Mouse (Mus musculus) forebrain, embryonic 13.5 days (tissue): ENCODE measurements at regions not wholly inside any gene's neighbourhood (a gene's known extent, or its start where the extent isn't known, plus 50 kb on each side); places are given as distances from the start of the nearest gene placed in this dataset.
A peak's percentile ranks its signal among the peaks of the same experiment; 100 is the strongest.

Experiments
- ATAC-seq: fragments of 200-750 bp; cut with Nextera tagmentation; 2 replicates; pipeline ENCODE4 v1.8.0; 2017
- H3K27ac ChIP-seq: fragments of 300-500 bp; sonication (generic); 2 replicates; pipeline ENCODE4 v1.5.1; 2015; ENCODE audit warnings: inconsistent platforms, mild to moderate bottlenecking, moderate library complexity
- H3K27me3 ChIP-seq: fragments of 300-500 bp; sonication (generic); 2 replicates; pipeline ENCODE4 v1.6.1; 2015; ENCODE audit warnings: mild to moderate bottlenecking, inconsistent platforms
- H3K36me3 ChIP-seq: fragments of 300-500 bp; sonication (generic); 2 replicates; pipeline ENCODE4 v1.6.1; 2015; ENCODE audit warnings: mild to moderate bottlenecking, inconsistent platforms; ENCODE audit not compliant: poor library complexity, severe bottlenecking
- H3K4me1 ChIP-seq: fragments of 300-500 bp; sonication (generic); 2 replicates; pipeline ENCODE4 v1.6.1; 2015; ENCODE audit warnings: inconsistent platforms
- H3K4me2 ChIP-seq: fragments of 300-500 bp; sonication (generic); 2 replicates; pipeline ENCODE4 v1.6.1; 2015; ENCODE audit warnings: inconsistent platforms, mild to moderate bottlenecking, moderate library complexity
- H3K4me3 ChIP-seq: fragments of 300-500 bp; sonication (generic); 2 replicates; pipeline ENCODE4 v1.5.1; 2015; ENCODE audit warnings: mild to moderate bottlenecking, inconsistent platforms
- H3K9ac ChIP-seq: fragments of 300-500 bp; sonication (generic); 2 replicates; pipeline ENCODE4 v1.6.1; 2015; ENCODE audit warnings: mild to moderate bottlenecking, inconsistent platforms
- H3K9me3 ChIP-seq: fragments of 300-500 bp; sonication (generic); replicated peaks from 2 replicates; pipeline ENCODE4 v1.6.1; 2016; ENCODE audit warnings: inconsistent platforms
- WGBS: fragments of 180-500 bp; shearing (Covaris S2); methylation state at CpG from one replicate; pipeline ENCODE4 v1.1.7; 2015; 5-methylcytosine and 5-hydroxymethylcytosine counted together

DNA sequence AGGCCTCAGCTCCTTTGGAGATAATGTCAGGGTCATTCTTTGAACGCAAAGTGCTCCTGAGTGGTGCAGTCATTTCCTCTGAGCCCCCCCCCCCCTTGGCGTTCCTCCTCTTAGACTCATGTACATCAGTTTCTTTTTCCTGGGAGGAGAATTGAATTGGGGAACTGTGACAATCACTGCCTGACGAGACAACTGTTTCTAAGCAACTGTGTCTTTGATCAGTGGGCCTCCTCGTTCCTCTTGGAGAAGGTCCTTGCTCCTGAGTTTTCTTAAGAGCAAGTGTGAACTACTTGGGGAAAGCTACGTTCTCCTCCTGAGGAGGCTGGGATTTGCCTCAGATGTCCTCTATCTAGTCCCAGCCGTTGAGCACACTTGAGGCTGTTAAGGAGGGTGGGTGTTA, 287.5 kb downstream of the Maf start:
- H3K27ac ChIP-seq = no peak overlapping the region
- peaks cover under 1% of the 10 kb centered on the region; the same call in 1 of the 2 replicates for H3K4me1 ChIP-seq
- H3K27me3 ChIP-seq = peaks cover 8% of the 10 kb centered on the region; the same call in 1 of the 2 replicates
- H3K36me3 ChIP-seq = no peaks in the 10 kb centered on the region
- no peaks in the 10 kb centered on the region for H3K9me3 ChIP-seq
- no peak for ATAC-seq
- H3K9ac ChIP-seq = no peak overlapping the region
- H3K4me3 ChIP-seq = no peak overlapping the region
- 50% methylated on average over 6 of the region's 6 CpGs for WGBS
- no peak overlapping the region for H3K4me2 ChIP-seq

- no peak overlapping the region for H3K4me3 ChIP-seq
- no peak overlapping the region for H3K9ac ChIP-seq
- H3K27ac ChIP-seq = no peak overlapping the region
- H3K36me3 ChIP-seq = no peaks in the 10 kb centered on the region
- WGBS = 44% methylated on average over 6 of the region's 6 CpGs
- no peaks in the 10 kb centered on the region for H3K9me3 ChIP-seq
- H3K4me1 ChIP-seq = peaks cover 12% of the 10 kb centered on the region
- no peak for ATAC-seq
- no peak overlapping the region for H3K4me2 ChIP-seq
- 0 out of 2 replicates have a peak, but pooled peaks cover 4% of the 10 kb centered on the region for H3K27me3 ChIP-seq
These were observed 289.5 kb downstream of the Maf start for GRCm38 (mm10) chr8:115418056-115418455.

GRCm38 (mm10) chr8:115414061-115414473, 293.5 kb downstream of the Maf start:
- H3K36me3 ChIP-seq = no peaks in the 10 kb centered on the region
- no peak overlapping the region for H3K27ac ChIP-seq
- H3K27me3 ChIP-seq = 0 out of 2 replicates have a peak, but pooled peaks cover 4% of the 10 kb centered on the region
- peak overlapping the region; percentile 11; the same call in 1 of the 2 replicates for H3K4me2 ChIP-seq
- no peak overlapping the region for H3K9ac ChIP-seq
- WGBS = 7% methylated on average over 7 of the region's 7 CpGs
- H3K4me1 ChIP-seq = peaks cover 12% of the 10 kb centered on the region
- ATAC-seq = peak; percentile 68; the same call in 1 of the 2 replicates
- H3K4me3 ChIP-seq = no peak overlapping the region
- H3K9me3 ChIP-seq = no peaks in the 10 kb centered on the region

GRCm38 (mm10) chr8:115411756-115412155, 295.8 kb downstream of the Maf start:
- 89% methylated on average over 5 of the region's 5 CpGs for WGBS
- H3K4me3 ChIP-seq = no peak overlapping the region
- no peak overlapping the region for H3K27ac ChIP-seq

DNA sequence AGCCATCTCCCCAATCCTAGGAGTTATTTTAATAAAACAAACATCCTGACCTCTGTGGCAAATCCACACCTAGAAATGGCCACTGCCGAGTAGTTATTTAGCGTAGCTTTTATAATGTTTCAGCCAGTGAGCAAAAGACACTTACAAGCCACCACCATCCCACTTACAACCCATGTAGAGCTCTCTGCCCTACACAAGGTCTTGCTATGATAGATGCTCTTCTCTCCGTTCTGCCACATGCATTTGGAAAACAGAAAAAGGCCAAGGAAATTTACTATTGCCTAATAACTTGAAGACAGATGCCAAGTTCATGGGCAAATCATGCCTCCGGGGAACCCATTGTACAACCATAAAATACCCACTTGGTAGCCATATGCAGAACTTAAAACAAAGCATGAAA, 296.5 kb downstream of the Maf start:
- no peak overlapping the region for H3K4me2 ChIP-seq
- ATAC-seq = no peak
- H3K9me3 ChIP-seq = no peaks in the 10 kb centered on the region; the same call in 1 of the 2 replicates
- no peak overlapping the region for H3K4me3 ChIP-seq
- no peak overlapping the region for H3K9ac ChIP-seq
- WGBS = 94% methylated on average over 4 of the region's 4 CpGs
- H3K27me3 ChIP-seq = no peaks in the 10 kb centered on the region
- no peaks in the 10 kb centered on the region for H3K36me3 ChIP-seq
- H3K27ac ChIP-seq = no peak overlapping the region
- H3K4me1 ChIP-seq = peaks cover 12% of the 10 kb centered on the region

More at GRCm38 (mm10) chr8:115411756-115412155, 295.8 kb downstream of the Maf start:
- H3K4me2 ChIP-seq = no peak overlapping the region
- no peaks in the 10 kb centered on the region; the same call in 1 of the 2 replicates for H3K9me3 ChIP-seq
- peaks cover 12% of the 10 kb centered on the region for H3K4me1 ChIP-seq
- H3K36me3 ChIP-seq = no peaks in the 10 kb centered on the region
- no peak for ATAC-seq
- no peak overlapping the region for H3K9ac ChIP-seq
- no peaks in the 10 kb centered on the region for H3K27me3 ChIP-seq

DNA sequence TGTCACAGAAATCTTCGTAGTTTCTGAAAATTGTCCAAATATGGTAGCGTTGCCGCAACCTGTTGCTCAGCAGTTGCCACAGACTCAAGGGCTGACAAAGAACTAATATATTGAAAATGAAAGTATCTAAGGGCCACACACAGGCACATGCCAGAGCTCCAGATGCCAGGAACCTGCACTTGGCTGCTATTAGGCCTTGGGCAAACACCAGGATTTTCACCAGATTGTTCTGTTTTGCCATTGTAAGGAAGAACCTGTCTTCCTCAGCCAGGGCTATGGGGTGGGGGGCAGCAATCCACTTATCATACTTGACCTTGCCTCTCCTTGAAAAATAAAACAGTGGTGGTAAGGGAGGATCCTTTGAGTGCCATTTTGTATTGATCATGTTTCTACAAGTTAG, 297.4 kb downstream of the Maf start:
- Histone ChIP-seq H3K36me3 (no peaks in the 10 kb centered on the region), H3K27ac (no peak overlapping the region), H3K27me3 (no peaks in the 10 kb centered on the region), H3K9me3 (no peaks in the 10 kb centered on the region; the same call in 1 of the 2 replicates), H3K9ac (no peak overlapping the region), H3K4me3 (no peak overlapping the region), H3K4me1 (peaks cover 12% of the 10 kb centered on the region), H3K4me2 (no peak overlapping the region)
- no peak for ATAC-seq
- WGBS = 95% methylated on average over 3 of the region's 3 CpGs

GRCm38 (mm10) chr8:115407535-115407934, 300.1 kb downstream of the Maf start:
- Histone ChIP-seq H3K4me2 (no peak overlapping the region), H3K27ac (no peak overlapping the region), H3K9me3 (no peaks in the 10 kb centered on the region; the same call in 1 of the 2 replicates), H3K4me1 (no peaks in the 10 kb centered on the region), H3K36me3 (no peaks in the 10 kb centered on the region), H3K27me3 (peaks cover 4% of the 10 kb centered on the region; the same call in 1 of the 2 replicates), H3K4me3 (no peak overlapping the region), H3K9ac (no peak overlapping the region)
- ATAC-seq = no peak
- WGBS = 94% methylated on average over 4 of the region's 4 CpGs

DNA sequence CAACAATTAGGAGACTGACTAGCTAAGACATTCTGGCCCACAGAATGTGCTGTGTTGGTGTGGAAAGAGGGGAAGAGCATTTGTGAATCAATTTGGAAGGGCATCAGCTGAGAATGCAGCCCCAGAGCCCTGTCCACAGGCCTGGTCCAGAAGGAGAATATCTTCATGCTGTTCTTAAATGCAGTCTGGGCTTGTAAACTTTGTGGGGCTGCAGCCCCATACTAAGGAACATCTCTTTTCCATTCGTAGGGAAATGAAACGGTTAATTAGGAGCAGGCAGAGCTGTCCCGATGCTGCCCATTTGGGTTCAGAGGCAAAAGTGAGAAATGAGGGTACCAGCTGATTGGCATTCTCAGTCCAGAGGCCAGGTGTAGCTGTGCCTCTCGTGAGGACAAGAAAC, 304.0 kb downstream of the Maf start:
- Histone ChIP-seq H3K9me3 (no peaks in the 10 kb centered on the region; the same call in 1 of the 2 replicates), H3K9ac (no peak overlapping the region)
- 64% methylated on average over 4 of the region's 4 CpGs for WGBS

DNA sequence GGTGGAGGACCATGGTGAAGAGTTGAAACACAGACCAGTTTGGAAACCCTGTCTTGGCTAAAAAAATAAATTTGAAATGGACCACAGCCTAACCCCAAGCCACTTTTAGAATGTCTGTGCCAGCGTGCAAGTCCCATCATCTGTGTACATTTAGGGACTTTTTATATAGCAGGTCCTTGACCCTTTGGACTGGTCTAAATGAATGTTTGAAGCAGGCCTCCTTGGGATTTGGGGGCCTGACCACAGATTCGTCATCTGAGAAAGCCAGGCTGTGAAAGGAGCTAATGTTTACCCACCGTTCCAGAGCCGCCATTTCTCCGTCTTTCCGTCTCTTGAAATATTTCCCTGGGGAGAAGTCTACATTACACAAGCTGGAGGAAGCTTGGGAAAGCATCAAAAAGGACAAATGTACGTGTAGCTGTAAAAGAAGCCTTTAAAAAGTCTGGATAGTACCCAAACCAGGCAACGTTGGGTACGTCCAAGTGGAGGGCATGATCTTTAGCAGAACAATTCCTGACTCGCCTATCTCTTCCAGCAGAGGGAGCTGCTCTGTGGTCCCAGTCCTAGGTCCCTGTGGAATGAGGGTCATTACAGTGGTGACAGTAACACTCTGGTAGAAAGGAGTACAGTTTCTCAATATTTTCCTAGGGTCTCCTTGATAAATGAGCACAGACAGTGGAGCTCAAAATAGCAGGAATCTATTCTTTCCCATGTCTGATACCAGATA, 305.0 kb downstream of the Maf start:
- Histone ChIP-seq H3K9me3 (no peaks in the 10 kb centered on the region; the same call in 1 of the 2 replicates), H3K4me3 (no peak overlapping the region), H3K4me1 (no peaks in the 10 kb centered on the region), H3K4me2 (no peak overlapping the region), H3K36me3 (no peaks in the 10 kb centered on the region), H3K27ac (no peak overlapping the region), H3K27me3 (peaks cover 5% of the 10 kb centered on the region; the same call in 1 of the 2 replicates), H3K9ac (no peak overlapping the region)
- no peak for ATAC-seq
- 68% methylated on average over 10 of the region's 10 CpGs for WGBS

More for the DNA sequence above, 304.0 kb downstream of the Maf start:
- no peaks in the 10 kb centered on the region for H3K36me3 ChIP-seq
- no peaks in the 10 kb centered on the region for H3K4me1 ChIP-seq
- H3K4me3 ChIP-seq = no peak overlapping the region
- no peak for ATAC-seq
- no peak overlapping the region for H3K4me2 ChIP-seq
- peaks cover 5% of the 10 kb centered on the region; the same call in 1 of the 2 replicates for H3K27me3 ChIP-seq
- H3K27ac ChIP-seq = no peak overlapping the region
